Comparison of ENCODE assay signal across 13 mouse cellular contexts in the genomic region with DNA sequence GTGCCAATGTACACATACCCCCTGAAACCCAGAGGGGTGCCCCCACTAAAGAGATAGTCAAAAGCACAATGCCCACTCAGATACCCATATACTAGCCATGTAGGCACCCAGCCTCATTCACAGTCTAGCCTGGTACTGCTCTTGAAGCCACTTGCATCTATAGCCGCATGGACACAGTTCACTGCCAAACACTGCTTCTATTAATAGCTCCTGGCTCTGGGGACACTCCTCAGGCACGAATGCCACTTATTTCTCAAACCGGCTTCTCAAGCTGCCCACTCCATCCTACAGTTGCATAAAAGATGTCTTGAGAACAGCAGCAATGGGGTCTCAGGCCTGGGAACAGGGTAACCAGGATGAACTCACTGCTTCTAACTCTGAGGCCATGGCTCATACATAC.
DNase-seq lines count a peak whose midpoint lies in the region; TF ChIP-seq lines count a peak whose summit lies in the region.
"Had no signal": no experiment of that assay in that cellular context is flagged by ENCODE, and none has a peak within 500 bp of the region (broad histone marks: within the 10 kb centered on the region; RNA-seq: fewer than 3 reads in every experiment).

No protein-coding gene starts in this region.

- H3K4me3 ChIP-seq in left cerebral cortex, adult 2 months: no peak overlapping the region
- H3K4me3 ChIP-seq: embryonic facial prominence, embryonic 10.5 days; megakaryocyte, embryonic 14.5 days had no signal

- intact Hi-C loops in left cerebral cortex, adult 2 months (cut with DNase I): loop anchor here (1.0 to 5.0 kb wide), 2 partner anchors 21 to 108 kb away; no protein-coding TSS in a partner anchor
- intact Hi-C loops in left cerebral cortex, postnatal 10 days (cut with DNase I): loop anchor here (5.0 kb wide), 1 partner anchor 62 kb away; a partner anchor contains a TSS
- intact Hi-C loops in heart, postnatal 10 days (cut with DNase I): no loop called here

- DNase-seq in adrenal gland, postnatal 14 days: peak; percentile 14
- DNase-seq in adrenal gland, adult (ENCODE audit: inconsistent age in 2 of 2, low spot score in 1 of 2): no peak
- DNase-seq in left cerebral cortex, adult 2 months (ENCODE audit: extremely low spot score in 1 of 2, low spot score in 2 of 2): no peak
- no peak for DNase-seq in left cerebral cortex, postnatal 10 days (ENCODE audit: extremely low spot score in 1 of 2, low spot score in 2 of 2)
- peak; percentile 57 to 59 for DNase-seq in heart, postnatal 10 days
- DNase-seq in lung, postnatal 36 days: peak; percentile 72
- no peak for DNase-seq in natural killer cell, adult 2 months (ENCODE audit: low spot score in 2 of 2)
- DNase-seq in urinary bladder, adult 2 months (ENCODE audit: low spot score): no peak
- DNase-seq: adrenal gland, postnatal 25 days; kidney, postnatal 14 days; left cerebral cortex, postnatal 4 days had no signal

- H3K27ac ChIP-seq in left cerebral cortex, adult 2 months: peak overlapping the region; percentile 76
- H3K27ac ChIP-seq: embryonic facial prominence, embryonic 10.5 days had no signal

- TF ChIP-seq CTCF in left cerebral cortex, adult 2 months (IDR thresholded peaks at IDR 0.05): no peak

Comparison
In these comparisons a context has a peak if more than half of its experiments do, and no peak if none do; other contexts are left out.
1. DNase-seq: peak in adrenal gland, postnatal 14 days (single experiment), heart, postnatal 10 days (2 of 2) and lung, postnatal 36 days (single experiment); none in adrenal gland, adult (0 of 2), left cerebral cortex, adult 2 months (0 of 2), left cerebral cortex, postnatal 10 days (0 of 2), natural killer cell, adult 2 months (0 of 2) and urinary bladder, adult 2 months (single experiment).